Mouse (Mus musculus): ENCODE data around the gene Ndufaf8. TPM values are rescaled to one million over a fixed set of nuclear protein-coding genes. Genes with fewer than 3 reads are reported as not detected.
A peak's percentile ranks its signal among the peaks of the same experiment; 100 is the strongest.

The Ndufaf8 gene
- polyA plus RNA-seq, 1 experiment from 2014 or later: 83.4 TPM

- peaks cover 7% of the 10 kb centered on the region; the same call in 1 of the 2 replicates for H3K4me1 ChIP-seq (ENCODE audit: control insufficient read depth, insufficient read depth, low read length)
- peaks cover 9% of the 10 kb centered on the region; the same call in 1 of the 2 replicates for H3K36me3 ChIP-seq (ENCODE audit: control insufficient read depth, insufficient read depth, low read length)
- 86% methylated on average over 13 of the region's 13 CpGs for WGBS (ENCODE audit: insufficient replicate concordance)
- H3K4me3 ChIP-seq (ENCODE audit: low read depth, low read length): no peak overlapping the region
- no peak overlapping the region for H3K9ac ChIP-seq (ENCODE audit: low read depth, low read length)
- ATAC-seq (replicated peaks; ENCODE audit: insufficient number of reproducible peaks, low FRiP score, low TSS enrichment): no peak
- H3K4me2 ChIP-seq: no peak overlapping the region
- no peak overlapping the region for H3K27ac ChIP-seq (ENCODE audit: low read depth, low read length)
- H3K9me3 ChIP-seq (replicated peaks; ENCODE audit: control insufficient read depth, low read length): no peaks in the 10 kb centered on the region
- H3K27me3 ChIP-seq (ENCODE audit: control insufficient read depth, insufficient read depth, low read length): no peaks in the 10 kb centered on the region
Observed at GRCm38 (mm10) chr11:120064006-120064667, 34.6 kb upstream of the Ndufaf8 start.

- H3K27ac ChIP-seq (ENCODE audit: low read depth, low read length): no peak overlapping the region
- H3K4me1 ChIP-seq (ENCODE audit: control insufficient read depth, insufficient read depth, low read length): peaks cover 7% of the 10 kb centered on the region; the same call in 1 of the 2 replicates
- H3K9ac ChIP-seq (ENCODE audit: low read depth, low read length): no peak overlapping the region
- H3K4me2 ChIP-seq: no peak overlapping the region
- H3K4me3 ChIP-seq (ENCODE audit: low read depth, low read length): no peak overlapping the region
- no peaks in the 10 kb centered on the region for H3K27me3 ChIP-seq (ENCODE audit: control insufficient read depth, insufficient read depth, low read length)
- H3K9me3 ChIP-seq (replicated peaks; ENCODE audit: control insufficient read depth, low read length): no peaks in the 10 kb centered on the region
- 86% methylated on average over 11 of the region's 11 CpGs for WGBS (ENCODE audit: insufficient replicate concordance)
- ATAC-seq (replicated peaks; ENCODE audit: insufficient number of reproducible peaks, low FRiP score, low TSS enrichment): no peak
- peaks cover 9% of the 10 kb centered on the region; the same call in 1 of the 2 replicates for H3K36me3 ChIP-seq (ENCODE audit: control insufficient read depth, insufficient read depth, low read length)
Observed at GRCm38 (mm10) chr11:120064668-120065040, 34.1 kb upstream of the Ndufaf8 start.

- peaks cover 9% of the 10 kb centered on the region; the same call in 1 of the 2 replicates for H3K36me3 ChIP-seq (ENCODE audit: control insufficient read depth, insufficient read depth, low read length)
- no peaks in the 10 kb centered on the region for H3K27me3 ChIP-seq (ENCODE audit: control insufficient read depth, insufficient read depth, low read length)
- H3K27ac ChIP-seq (ENCODE audit: low read depth, low read length): no peak overlapping the region
- WGBS (ENCODE audit: insufficient replicate concordance): 25% methylated on average over 10 of the region's 10 CpGs
- no peak overlapping the region for H3K4me3 ChIP-seq (ENCODE audit: low read depth, low read length)
- H3K4me1 ChIP-seq (ENCODE audit: control insufficient read depth, insufficient read depth, low read length): peaks cover 7% of the 10 kb centered on the region; the same call in 1 of the 2 replicates
- peak overlapping the region; percentile 58 for H3K9ac ChIP-seq (ENCODE audit: low read depth, low read length)
- ATAC-seq (replicated peaks; ENCODE audit: insufficient number of reproducible peaks, low FRiP score, low TSS enrichment): no peak
- H3K9me3 ChIP-seq (replicated peaks; ENCODE audit: control insufficient read depth, low read length): no peaks in the 10 kb centered on the region
- H3K4me2 ChIP-seq: peak overlapping the region; percentile 49
Observed at GRCm38 (mm10) chr11:120065291-120065690, 33.4 kb upstream of the Ndufaf8 start.

GRCm38 (mm10) chr11:120067834-120068233 lies 30.9 kb upstream of the Ndufaf8 start:
- Histone ChIP-seq H3K9ac (ENCODE audit: low read depth, low read length) (no peak overlapping the region), H3K36me3 (ENCODE audit: control insufficient read depth, insufficient read depth, low read length) (peaks cover 17% of the 10 kb centered on the region; the same call in 1 of the 2 replicates), H3K27ac (ENCODE audit: low read depth, low read length) (no peak overlapping the region), H3K4me3 (ENCODE audit: low read depth, low read length) (no peak overlapping the region), H3K4me2 (no peak overlapping the region), H3K27me3 (ENCODE audit: control insufficient read depth, insufficient read depth, low read length) (no peaks in the 10 kb centered on the region), H3K9me3 (replicated peaks; ENCODE audit: control insufficient read depth, low read length) (no peaks in the 10 kb centered on the region), H3K4me1 (ENCODE audit: control insufficient read depth, insufficient read depth, low read length) (peaks cover 7% of the 10 kb centered on the region; the same call in 1 of the 2 replicates)
- no peak for ATAC-seq (replicated peaks; ENCODE audit: insufficient number of reproducible peaks, low FRiP score, low TSS enrichment)
- WGBS (ENCODE audit: insufficient replicate concordance): 51% methylated on average over 17 of the region's 17 CpGs

GRCm38 (mm10) chr11:120069261-120069660 lies 29.5 kb upstream of the Ndufaf8 start:
- no peaks in the 10 kb centered on the region for H3K27me3 ChIP-seq (ENCODE audit: control insufficient read depth, insufficient read depth, low read length)
- H3K9ac ChIP-seq (ENCODE audit: low read depth, low read length): no peak overlapping the region
- H3K4me1 ChIP-seq (ENCODE audit: control insufficient read depth, insufficient read depth, low read length): peaks cover 7% of the 10 kb centered on the region; the same call in 1 of the 2 replicates
- WGBS (ENCODE audit: insufficient replicate concordance): 38% methylated on average over 11 of the region's 11 CpGs
- H3K9me3 ChIP-seq (replicated peaks; ENCODE audit: control insufficient read depth, low read length): no peaks in the 10 kb centered on the region
- peaks cover 17% of the 10 kb centered on the region; the same call in 1 of the 2 replicates for H3K36me3 ChIP-seq (ENCODE audit: control insufficient read depth, insufficient read depth, low read length)
- no peak overlapping the region for H3K27ac ChIP-seq (ENCODE audit: low read depth, low read length)
- ATAC-seq (replicated peaks; ENCODE audit: insufficient number of reproducible peaks, low FRiP score, low TSS enrichment): no peak
- H3K4me3 ChIP-seq (ENCODE audit: low read depth, low read length): no peak overlapping the region
- H3K4me2 ChIP-seq: no peak overlapping the region

GRCm38 (mm10) chr11:120070286-120070930 lies 28.3 kb upstream of the Ndufaf8 start:
- Histone ChIP-seq H3K4me2 (no peak overlapping the region), H3K9me3 (replicated peaks; ENCODE audit: control insufficient read depth, low read length) (no peaks in the 10 kb centered on the region), H3K27ac (ENCODE audit: low read depth, low read length) (no peak overlapping the region), H3K4me1 (ENCODE audit: control insufficient read depth, insufficient read depth, low read length) (peaks cover 7% of the 10 kb centered on the region; the same call in 1 of the 2 replicates), H3K9ac (ENCODE audit: low read depth, low read length) (no peak overlapping the region), H3K4me3 (ENCODE audit: low read depth, low read length) (no peak overlapping the region), H3K27me3 (ENCODE audit: control insufficient read depth, insufficient read depth, low read length) (no peaks in the 10 kb centered on the region), H3K36me3 (ENCODE audit: control insufficient read depth, insufficient read depth, low read length) (peaks cover 17% of the 10 kb centered on the region; the same call in 1 of the 2 replicates)
- 86% methylated on average over 27 of the region's 27 CpGs for whole genome bisulfite sequencing (ENCODE audit: insufficient replicate concordance)
- ATAC-seq (replicated peaks; ENCODE audit: insufficient number of reproducible peaks, low FRiP score, low TSS enrichment): no peak

- no peak overlapping the region for H3K4me3 ChIP-seq (ENCODE audit: low read depth, low read length)
- 0 out of 2 replicates have a peak, but pooled peaks cover under 1% of the 10 kb centered on the region for H3K4me1 ChIP-seq (ENCODE audit: control insufficient read depth, insufficient read depth, low read length)
- H3K27me3 ChIP-seq (ENCODE audit: control insufficient read depth, insufficient read depth, low read length): no peaks in the 10 kb centered on the region
- no peak overlapping the region for H3K4me2 ChIP-seq
- H3K9me3 ChIP-seq (replicated peaks; ENCODE audit: control insufficient read depth, low read length): no peaks in the 10 kb centered on the region
- no peak for ATAC-seq (replicated peaks; ENCODE audit: insufficient number of reproducible peaks, low FRiP score, low TSS enrichment)
- H3K27ac ChIP-seq (ENCODE audit: low read depth, low read length): no peak overlapping the region
- no peak overlapping the region for H3K9ac ChIP-seq (ENCODE audit: low read depth, low read length)
- H3K36me3 ChIP-seq (ENCODE audit: control insufficient read depth, insufficient read depth, low read length): peaks cover 17% of the 10 kb centered on the region; the same call in 1 of the 2 replicates
- WGBS (ENCODE audit: insufficient replicate concordance): 67% methylated on average over 12 of the region's 12 CpGs
Observed at GRCm38 (mm10) chr11:120071065-120071464, 27.7 kb upstream of the Ndufaf8 start.

- no peaks in the 10 kb centered on the region for H3K9me3 ChIP-seq (replicated peaks; ENCODE audit: control insufficient read depth, low read length)
- no peak overlapping the region; the same call in 1 of the 2 replicates for H3K9ac ChIP-seq (ENCODE audit: low read depth, low read length)
- H3K4me1 ChIP-seq (ENCODE audit: control insufficient read depth, insufficient read depth, low read length): no peaks in the 10 kb centered on the region
- ATAC-seq (replicated peaks; ENCODE audit: insufficient number of reproducible peaks, low FRiP score, low TSS enrichment): no peak
- H3K27me3 ChIP-seq (ENCODE audit: control insufficient read depth, insufficient read depth, low read length): no peaks in the 10 kb centered on the region
- no peak overlapping the region for H3K4me3 ChIP-seq (ENCODE audit: low read depth, low read length)
- peaks cover 20% of the 10 kb centered on the region; the same call in 1 of the 2 replicates for H3K36me3 ChIP-seq (ENCODE audit: control insufficient read depth, insufficient read depth, low read length)
- no peak overlapping the region for H3K4me2 ChIP-seq
- H3K27ac ChIP-seq (ENCODE audit: low read depth, low read length): no peak overlapping the region
- 79% methylated on average over 7 of the region's 7 CpGs for WGBS (ENCODE audit: insufficient replicate concordance)
Observed at GRCm38 (mm10) chr11:120071731-120072320, 26.9 kb upstream of the Ndufaf8 start.
